Mouse (Mus musculus): ENCODE results near the gene Spaar. TPM values are rescaled to one million over a fixed set of nuclear protein-coding genes. Genes with fewer than 3 reads are reported as not detected.

Spaar gene
- total and polyA plus RNA-seq, 3 experiments, result not detected

GRCm38 (mm10) chr4:43737144-43737543, 7.3 kb downstream of the Spaar start:
- Histone ChIP-seq H3K9me3 (replicated peaks; ENCODE audit: insufficient read depth, low read length) (no peaks in the 10 kb centered on the region), H3K79me2 (ENCODE audit: control insufficient read depth, insufficient read depth, low read length, poor library complexity) (no peaks in the 10 kb centered on the region), H3K4me1 (ENCODE audit: control insufficient read depth in 1 of 2, insufficient read depth in 2 of 2, low read length in 2 of 2) (no peaks in the 10 kb centered on the region), H3K27ac (ENCODE audit: control insufficient read depth, low read depth, low read length) (no peak overlapping the region), H3K36me3 (ENCODE audit: control insufficient read depth in 1 of 2, insufficient read depth in 2 of 2, low read length in 2 of 2) (no peaks in the 10 kb centered on the region), H3K9ac (ENCODE audit: control insufficient read depth, low read depth, low read length, poor library complexity, severe bottlenecking) (no peak overlapping the region), H3K27me3 (ENCODE audit: control insufficient read depth in 1 of 2, insufficient read depth in 2 of 2, low read length in 2 of 2) (peaks cover 6 to 13% of the 10 kb centered on the region in 2 experiments), H3K4me3 (ENCODE audit: control insufficient read depth in 1 of 2, insufficient read depth in 1 of 2, low read depth in 2 of 2, low read length in 2 of 2) (no peak overlapping the region)
- TF ChIP-seq NRF1 (IDR thresholded peaks at IDR 0.05; ENCODE audit: insufficient read depth, low read depth, low read length, poor library complexity, severe bottlenecking) (no peak), MXI1 (IDR thresholded peaks at IDR 0.05; ENCODE audit: low read depth, low read length) (no peak), GABPA (IDR thresholded peaks at IDR 0.05; ENCODE audit: low read depth, low read length) (no peak), POLR2A (IDR thresholded peaks at IDR 0.05; ENCODE audit: control insufficient read depth in 1 of 2, insufficient read depth in 1 of 2, low read depth in 1 of 2, low read length in 2 of 2, poor library complexity in 1 of 2) (no peak), USF2 (IDR thresholded peaks at IDR 0.05; ENCODE audit: borderline replicate concordance in 1 of 2, insufficient read depth in 1 of 2, low read depth in 1 of 2, low read length in 2 of 2) (no peak), MYC (IDR thresholded peaks at IDR 0.05; ENCODE audit: low read depth, low read length) (no peak), ELF1 (IDR thresholded peaks at IDR 0.05; ENCODE audit: low read depth, low read length) (no peak), MAX (IDR thresholded peaks at IDR 0.05; ENCODE audit: low read length) (no peak), ZKSCAN1 (IDR thresholded peaks at IDR 0.05; ENCODE audit: low read depth, low read length) (no peak), MYB (IDR thresholded peaks at IDR 0.05; ENCODE audit: low read depth, low read length) (no peak), EP300 (IDR thresholded peaks at IDR 0.05; ENCODE audit: low read depth in 1 of 2, low read length in 2 of 2) (no peak), GATA1 (IDR thresholded peaks at IDR 0.05; ENCODE audit: low read depth, low read length) (no peak), SIN3A (IDR thresholded peaks at IDR 0.05; ENCODE audit: low read length) (no peak), RCOR1 (IDR thresholded peaks at IDR 0.05; ENCODE audit: low read depth, low read length) (no peak), JUND (IDR thresholded peaks at IDR 0.05; ENCODE audit: low read depth, low read length) (no peak), SMC3 (IDR thresholded peaks at IDR 0.05; ENCODE audit: low read depth, low read length) (no peak), ZMIZ1 (IDR thresholded peaks at IDR 0.05; ENCODE audit: low read depth, low read length) (no peak), POLR2AphosphoS5 (IDR thresholded peaks at IDR 0.05; ENCODE audit: borderline replicate concordance, low read depth, low read length) (no peak)
- DNase-seq (ENCODE audit: low read depth, low spot score), result no peak

- Histone ChIP-seq H3K4me1 (ENCODE audit: control insufficient read depth in 1 of 2, insufficient read depth in 2 of 2, low read length in 2 of 2) (no peaks in the 10 kb centered on the region), H3K79me2 (ENCODE audit: control insufficient read depth, insufficient read depth, low read length, poor library complexity) (no peaks in the 10 kb centered on the region), H3K4me3 (ENCODE audit: control insufficient read depth in 1 of 2, insufficient read depth in 1 of 2, low read depth in 2 of 2, low read length in 2 of 2) (no peak overlapping the region), H3K9ac (ENCODE audit: control insufficient read depth, low read depth, low read length, poor library complexity, severe bottlenecking) (no peak overlapping the region), H3K36me3 (ENCODE audit: control insufficient read depth in 1 of 2, insufficient read depth in 2 of 2, low read length in 2 of 2) (no peaks in the 10 kb centered on the region), H3K9me3 (replicated peaks; ENCODE audit: insufficient read depth, low read length) (no peaks in the 10 kb centered on the region), H3K27ac (ENCODE audit: control insufficient read depth, low read depth, low read length) (no peak overlapping the region), H3K27me3 (ENCODE audit: control insufficient read depth in 1 of 2, insufficient read depth in 2 of 2, low read length in 2 of 2) (peaks cover 6 to 16% of the 10 kb centered on the region in 2 experiments)
- no peak for DNase-seq (ENCODE audit: low read depth, low spot score)
- TF ChIP-seq ZNF384 (IDR thresholded peaks at IDR 0.05; ENCODE audit: low read depth, low read length) (no peak), KAT2A (conservative IDR thresholded peaks at IDR 0.05; ENCODE audit: low read depth, low read length) (no peak), MYC (IDR thresholded peaks at IDR 0.05; ENCODE audit: low read depth, low read length) (no peak), CHD1 (IDR thresholded peaks at IDR 0.05; ENCODE audit: low read depth, low read length) (no peak), HCFC1 (IDR thresholded peaks at IDR 0.05; ENCODE audit: low read depth, low read length) (no peak)
Observed at GRCm38 (mm10) chr4:43738989-43739674, 9.3 kb downstream of the Spaar start.
